Mouse (Mus musculus): ENCODE data around the gene Lpxn.

DNA sequence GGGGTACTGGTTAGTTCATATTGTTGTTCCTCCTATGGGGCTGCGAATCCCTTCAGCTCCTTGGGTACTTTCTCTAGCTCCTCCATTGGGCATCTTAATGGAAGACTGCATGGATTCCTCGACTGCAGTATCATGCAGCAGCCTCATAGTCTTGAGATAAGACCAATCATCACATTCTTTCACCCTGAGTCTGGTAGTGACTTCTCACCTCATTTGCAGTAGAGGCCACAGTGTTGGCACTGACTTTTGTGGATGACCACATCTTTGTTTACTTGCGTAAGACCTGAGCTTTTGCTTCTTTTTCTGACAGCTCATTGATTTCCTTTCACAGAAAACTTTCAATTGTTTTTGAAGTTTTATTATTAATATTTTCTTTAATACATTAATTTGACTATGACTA lies 9.7 kb downstream of the Lpxn start:
- TF ChIP-seq MAFK (IDR thresholded peaks at IDR 0.05; ENCODE audit: insufficient read depth, low read depth, low read length) (no peak), ZC3H11A (IDR thresholded peaks at IDR 0.05; ENCODE audit: borderline replicate concordance, low read depth, low read length) (no peak)

All from ES-E14 (cell line).